Mouse (Mus musculus) cerebellum, adult 2 months (tissue): Measurements from ENCODE around the gene Smco3. TPM values are rescaled to one million over a fixed set of nuclear protein-coding genes. Genes with fewer than 3 reads are reported as not detected.
"Not testable (repeated sequence)": the region's sequence is repeated elsewhere in the genome, so short reads cannot be mapped to it uniquely, and the experiment has no call there.

Experiments
- DNase-seq, 2 experiments: peaks; one replicate each; pipeline ENCODE4 v3.0.0; 2021
- H3K27ac ChIP-seq: fragments of 200-500 bp; 2 replicates; pipeline ENCODE4 v1.5.1; 2012; ENCODE audit warnings: low read length, control low read depth, inconsistent platforms; ENCODE audit not compliant: insufficient read depth
- H3K27me3 ChIP-seq: fragments of 200-500 bp; 2 replicates; pipeline ENCODE4 v1.6.1; 2012; ENCODE audit warnings: inconsistent platforms, mild to moderate bottlenecking, low read length, moderate library complexity; ENCODE audit not compliant: control insufficient read depth, insufficient read depth
- H3K4me1 ChIP-seq: fragments of 200-500 bp; 2 replicates; pipeline ENCODE4 v1.6.1; 2011; ENCODE audit warnings: low read length; ENCODE audit not compliant: control insufficient read depth, insufficient read depth
- H3K4me3 ChIP-seq: fragments of 200-500 bp; replicated peaks from 2 replicates; pipeline ENCODE3; 2011; ENCODE audit warnings: mild to moderate bottlenecking, low read depth, low read length, control low read depth; ENCODE audit not compliant: insufficient read depth
- CTCF ChIP-seq: fragments of 200-500 bp; IDR thresholded peaks from 2 replicates; pipeline ENCODE4 v1.5.1; 2011; ENCODE audit warnings: low read depth, mild to moderate bottlenecking, control low read depth, low read length, moderate library complexity, borderline replicate concordance; ENCODE audit not compliant: insufficient read depth
- POLR2A ChIP-seq: fragments of 200-500 bp; IDR thresholded peaks from 2 replicates; pipeline ENCODE4 v1.6.1; 2011; ENCODE audit warnings: low read length, control low read depth, borderline replicate concordance; ENCODE audit not compliant: insufficient read depth
- WGBS: fragments of 180-500 bp; shearing (Covaris S2); methylation state at CpG from one replicate; pipeline ENCODE4 v1.1.7; 2018; 5-methylcytosine and 5-hydroxymethylcytosine counted together
- polyA plus RNA-seq: library from polyadenylated mRNA; depleted of rRNA; stranded (reverse); fragments of >200 nt; gene quantifications from 2 replicates; pipeline ENCODE4 v1.2.3, GENCODE M21; 2012

Gene Smco3
- polyA plus RNA-seq, 1 experiment: 8.8 TPM

GRCm38 (mm10) chr6:136804705-136805408 lies 30.4 kb downstream of the Smco3 start:
- DNase-seq: no peak
- Histone ChIP-seq H3K27ac (no peak overlapping the region; the same call in 1 of the 2 replicates), H3K4me1 (peaks cover 8% of the 10 kb centered on the region; the same call in 1 of the 2 replicates), H3K27me3 (no peaks in the 10 kb centered on the region), H3K4me3 (peak overlapping the region; percentile 16)
- 33% methylated on average over 9 of the region's 9 CpGs for WGBS
- TF ChIP-seq POLR2A (no peak), CTCF (no peak)

GRCm38 (mm10) chr6:136803739-136804633 lies 31.3 kb downstream of the Smco3 start, which contains the start of gene Hist4h4:
TSS of gene Hist4h4 (minus strand) at chr6:136804415.
- Histone ChIP-seq H3K4me1 (peaks cover 2% of the 10 kb centered on the region; the same call in 1 of the 2 replicates), H3K27me3 (no peaks in the 10 kb centered on the region), H3K27ac (peak within 1 kb of the TSS; percentile 96), H3K4me3 (peak within 1 kb of the TSS; percentile 80)
- DNase-seq: peak; percentile 95 to 98
- TF ChIP-seq POLR2A: peak; percentile 98; the same call in 1 of the 2 replicates
- TF ChIP-seq CTCF: no peak
- under 1% methylated on average over 50 of the region's 50 CpGs for whole genome bisulfite sequencing

DNA sequence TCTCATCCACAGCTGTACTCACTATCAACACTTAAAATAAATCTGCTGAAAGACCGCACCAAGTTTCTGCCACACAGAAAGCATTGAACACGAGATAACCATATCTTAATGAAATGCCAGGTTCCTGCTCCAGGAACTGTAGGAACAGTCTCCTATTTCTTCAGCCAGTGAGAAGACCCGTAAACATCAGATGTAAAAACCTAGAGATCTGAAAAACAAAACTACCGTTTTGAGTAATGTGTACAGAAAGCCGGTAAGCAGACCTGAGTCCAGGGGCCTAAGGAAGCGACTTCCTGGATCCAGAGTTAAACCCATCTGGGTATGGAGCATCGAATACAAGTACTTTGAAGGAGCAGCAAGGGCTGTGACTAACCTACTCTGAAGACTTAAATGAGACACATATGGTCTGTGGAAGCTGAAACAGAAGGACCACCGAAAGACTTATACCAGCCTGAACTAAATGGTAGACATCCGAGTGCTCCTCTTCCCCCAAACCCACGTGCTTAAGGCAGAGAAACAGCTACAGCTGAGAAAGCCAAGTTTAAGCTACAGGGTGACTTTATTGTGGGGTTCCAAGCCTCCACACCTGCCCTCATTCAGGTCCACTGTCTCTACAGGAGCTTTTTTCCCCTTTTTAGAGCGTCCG lies 32.0 kb downstream of the Smco3 start:
- TF ChIP-seq CTCF: no peak
- TF ChIP-seq POLR2A: no peak
- Histone ChIP-seq H3K4me1 (no peaks in the 10 kb centered on the region), H3K27ac (peak overlapping the region; percentile 23; the same call in 1 of the 2 replicates), H3K4me3 (peak overlapping the region; percentile 80), H3K27me3 (no peaks in the 10 kb centered on the region)
- 19% methylated on average over 12 of the region's 12 CpGs for WGBS
- DNase-seq: no peak

DNA sequence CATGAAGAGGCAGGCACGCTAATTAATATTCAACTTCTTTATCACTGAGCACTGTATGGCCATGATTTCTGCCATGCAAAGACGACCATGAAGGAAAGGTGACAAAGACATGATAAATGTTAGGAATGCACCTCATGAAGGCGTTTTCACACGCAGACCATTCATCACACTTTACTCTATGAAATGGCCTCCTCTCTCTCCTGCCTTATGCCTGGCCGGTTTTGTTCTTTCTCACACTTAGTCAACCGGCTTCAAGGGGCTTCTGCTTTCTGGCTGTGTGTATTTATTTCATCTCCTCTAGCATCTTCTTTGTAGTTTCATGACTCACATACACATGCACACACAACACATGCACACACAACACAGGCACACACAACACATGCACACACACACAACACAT lies 34.0 kb downstream of the Smco3 start:
- Histone ChIP-seq H3K4me3 (no peak overlapping the region), H3K27me3 (no peaks in the 10 kb centered on the region), H3K4me1 (no peaks in the 10 kb centered on the region), H3K27ac (no peak overlapping the region)
- no peak for TF ChIP-seq CTCF
- TF ChIP-seq POLR2A: no peak
- no peak for DNase-seq
- WGBS: 87% methylated on average over 6 of the region's 6 CpGs

DNA sequence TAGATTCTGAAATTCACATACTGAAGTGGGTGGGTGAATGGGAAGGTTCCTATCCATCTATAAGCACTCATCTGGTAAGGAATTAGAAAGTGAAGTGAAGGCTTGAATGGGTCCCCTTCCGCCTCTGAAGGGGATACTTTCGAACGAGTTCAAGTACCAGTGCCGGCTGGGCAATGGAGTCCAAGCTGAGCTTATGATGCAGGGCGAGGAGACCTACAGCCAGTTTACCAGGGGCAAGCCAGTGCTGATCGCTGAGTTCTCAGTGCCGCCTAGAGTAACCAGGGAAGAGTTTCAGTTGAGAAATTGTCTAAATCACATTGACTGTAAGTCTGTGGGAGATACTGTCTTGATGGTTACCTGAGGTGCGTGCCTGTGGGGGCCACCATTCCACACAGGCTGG lies 34.5 kb downstream of the Smco3 start:
- no peaks in the 10 kb centered on the region for H3K4me1 ChIP-seq
- H3K27me3 ChIP-seq: no peaks in the 10 kb centered on the region
- WGBS: 95% methylated on average over 8 of the region's 8 CpGs
- H3K4me3 ChIP-seq: no peak overlapping the region
- TF ChIP-seq CTCF (no peak), POLR2A (no peak)
- no peak for DNase-seq
- no peak overlapping the region for H3K27ac ChIP-seq

GRCm38 (mm10) chr6:136797874-136798693 lies 37.2 kb downstream of the Smco3 start:
- H3K27ac ChIP-seq, DNase-seq, H3K4me3 ChIP-seq, H3K4me1 ChIP-seq, H3K27me3 ChIP-seq: not testable (repeated sequence)
- 90% methylated on average over 3 of the region's 3 CpGs for WGBS

DNA sequence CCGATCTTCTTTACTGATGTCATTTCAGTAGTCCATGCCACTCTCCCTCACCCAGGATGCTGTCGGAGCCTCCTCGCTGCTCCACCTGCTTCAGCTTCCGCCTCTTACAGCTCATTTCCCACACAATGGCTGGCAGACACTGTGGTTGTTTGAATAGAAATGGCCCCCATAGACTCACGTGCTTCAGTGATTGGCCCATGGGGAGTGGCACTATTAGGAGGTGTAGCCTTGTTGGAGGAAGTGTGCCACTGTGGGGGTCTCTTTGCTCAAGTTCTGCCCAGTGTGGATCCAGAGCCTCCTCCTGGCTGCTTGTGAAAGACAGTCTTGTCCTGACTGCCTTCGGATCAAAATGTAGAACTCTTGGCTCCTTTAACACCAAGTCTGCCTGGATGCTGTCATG lies 39.4 kb downstream of the Smco3 start:
- Histone ChIP-seq H3K4me1 (no peaks in the 10 kb centered on the region), H3K27ac (no peak overlapping the region), H3K27me3 (no peaks in the 10 kb centered on the region), H3K4me3 (no peak overlapping the region)
- DNase-seq: no peak
- WGBS: 63% methylated on average over 6 of the region's 6 CpGs
- TF ChIP-seq POLR2A: no peak
- TF ChIP-seq CTCF: no peak
